Mouse (Mus musculus) stomach, embryonic 16.5 days (tissue): ENCODE data around the gene Minos1. TPM values are rescaled to one million over a fixed set of nuclear protein-coding genes. Genes with fewer than 3 reads are reported as not detected.

Experiments
- ATAC-seq: fragments of 200-750 bp; cut with Nextera tagmentation; 2 replicates; pipeline ENCODE4 v1.8.0; 2017; ENCODE audit warnings: moderate number of reproducible peaks, moderate TSS enrichment; ENCODE audit not compliant: insufficient read depth, low FRiP score
- H3K27ac ChIP-seq: fragments of 300-500 bp; sonication (generic); 2 replicates; pipeline ENCODE4 v1.5.1; 2014; ENCODE audit warnings: low read length
- H3K27me3 ChIP-seq: fragments of 300-500 bp; sonication (generic); 2 replicates; pipeline ENCODE4 v1.6.1; 2014; ENCODE audit warnings: low read length, control low read depth, mixed read lengths; ENCODE audit not compliant: control insufficient read depth, insufficient read depth
- H3K36me3 ChIP-seq: fragments of 300-500 bp; sonication (generic); 2 replicates; pipeline ENCODE4 v1.6.1; 2014; ENCODE audit warnings: low read length; ENCODE audit not compliant: control insufficient read depth, insufficient read depth
- H3K4me1 ChIP-seq: fragments of 300-500 bp; sonication (generic); 2 replicates; pipeline ENCODE4 v1.6.1; 2014; ENCODE audit warnings: low read length, control low read depth, mixed read lengths; ENCODE audit not compliant: control insufficient read depth, insufficient read depth
- H3K4me2 ChIP-seq: fragments of 300-500 bp; sonication (generic); 2 replicates; pipeline ENCODE4 v1.6.1; 2014; ENCODE audit warnings: low read depth, low read length, mixed read lengths
- H3K4me3 ChIP-seq: fragments of 300-500 bp; sonication (generic); replicated peaks from 2 replicates; pipeline ENCODE4 v1.5.1; 2014; ENCODE audit warnings: mild to moderate bottlenecking, low read length
- H3K9ac ChIP-seq: fragments of 300-500 bp; sonication (generic); 2 replicates; pipeline ENCODE4 v1.6.1; 2014; ENCODE audit warnings: low read length
- H3K9me3 ChIP-seq: fragments of 300-500 bp; sonication (generic); replicated peaks from 2 replicates; pipeline ENCODE4 v1.6.1; 2016; ENCODE audit warnings: low read length, control low read depth; ENCODE audit not compliant: control insufficient read depth
- WGBS: fragments of 180-500 bp; shearing (Covaris S2); extraction: QIAGEN DNeasy Blood & Tissue Kit; methylation state at CpG from one replicate; pipeline ENCODE4 v1.1.7; 2014; 5-methylcytosine and 5-hydroxymethylcytosine counted together
- polyA plus RNA-seq: library from polyadenylated mRNA; unstranded; fragments of >200 nt; fragmentation: Nextera tagmentation; extraction: Ambion mirVana; gene quantifications from 2 replicates; pipeline ENCODE4 v1.2.1, GENCODE M21; 2015

Gene Minos1
- polyA plus RNA-seq, 1 experiment from 2014 or later, result 560 TPM

DNA sequence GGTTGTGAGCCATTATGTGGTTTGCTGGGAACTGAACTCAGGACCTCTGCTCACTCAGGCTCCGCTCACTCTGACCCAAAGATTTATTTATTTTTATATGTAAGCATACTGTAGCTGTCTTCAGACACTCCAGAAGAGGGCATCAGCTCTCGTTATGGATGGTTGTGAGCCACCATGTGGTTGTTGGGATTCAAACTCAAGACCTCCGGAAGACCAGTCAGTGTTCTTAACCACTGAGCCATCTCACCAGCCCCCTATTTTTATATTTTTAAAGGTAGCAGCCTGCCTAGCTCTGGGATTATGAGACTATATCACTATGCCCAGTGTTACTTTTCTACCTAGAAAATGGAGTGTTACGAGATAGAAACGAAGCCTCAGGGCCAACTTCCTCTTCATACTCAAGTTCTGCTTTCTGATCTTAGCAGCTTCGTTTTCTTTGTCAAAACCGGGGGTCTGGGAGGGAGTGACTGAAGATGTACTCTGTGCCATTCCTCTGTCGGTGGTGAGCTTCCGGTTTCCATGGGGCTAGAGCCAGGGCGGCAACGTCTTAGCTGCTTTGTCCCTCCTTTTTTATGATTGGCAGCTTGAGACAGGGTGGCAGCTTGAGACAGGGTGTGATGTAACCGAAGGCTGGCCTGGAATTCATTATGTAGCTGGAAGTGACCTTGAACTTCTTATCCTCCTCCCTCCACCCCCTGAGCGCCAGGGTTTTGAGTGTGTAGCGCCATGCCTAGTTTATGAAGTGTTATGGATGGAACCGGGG, 38.3 kb upstream of the Minos1 start:
- Histone ChIP-seq H3K9me3 (no peaks in the 10 kb centered on the region), H3K36me3 (no peaks in the 10 kb centered on the region), H3K27ac (no peak overlapping the region), H3K4me3 (no peak overlapping the region), H3K4me1 (peaks cover 7% of the 10 kb centered on the region; the same call in 1 of the 2 replicates), H3K27me3 (no peaks in the 10 kb centered on the region), H3K9ac (no peak overlapping the region), H3K4me2 (no peak overlapping the region)
- WGBS, result 73% methylated on average over 15 of the region's 15 CpGs
- ATAC-seq, result peak; percentile 25; the same call in 1 of the 2 replicates

DNA sequence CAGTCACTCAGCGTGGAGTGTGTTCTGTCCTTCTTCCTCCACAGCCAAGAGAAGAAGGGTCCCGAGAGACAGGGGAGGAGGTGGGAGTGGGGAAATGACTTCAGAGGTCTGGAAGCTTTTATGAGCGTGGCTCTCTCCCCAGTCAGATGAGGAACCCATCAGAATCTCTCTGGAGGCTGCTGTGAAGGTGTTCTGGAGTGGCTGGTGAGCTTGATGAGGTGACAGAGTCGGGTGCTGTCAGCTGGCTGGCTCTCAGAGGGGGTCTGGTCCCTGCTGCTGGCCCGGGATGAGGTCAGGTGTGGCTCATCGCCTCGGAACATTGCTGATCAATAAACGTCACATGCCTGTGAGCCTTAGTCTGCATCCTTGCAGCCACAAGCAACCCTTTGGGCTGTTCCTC, 36.2 kb upstream of the Minos1 start:
- H3K4me2 ChIP-seq, result no peak overlapping the region
- no peaks in the 10 kb centered on the region for H3K9me3 ChIP-seq
- H3K4me3 ChIP-seq, result no peak overlapping the region
- peaks cover 7% of the 10 kb centered on the region; the same call in 1 of the 2 replicates for H3K4me1 ChIP-seq
- no peaks in the 10 kb centered on the region for H3K36me3 ChIP-seq
- no peak for ATAC-seq
- H3K27ac ChIP-seq, result no peak overlapping the region
- H3K27me3 ChIP-seq, result no peaks in the 10 kb centered on the region
- 59% methylated on average over 8 of the region's 8 CpGs for WGBS
- H3K9ac ChIP-seq, result no peak overlapping the region

DNA sequence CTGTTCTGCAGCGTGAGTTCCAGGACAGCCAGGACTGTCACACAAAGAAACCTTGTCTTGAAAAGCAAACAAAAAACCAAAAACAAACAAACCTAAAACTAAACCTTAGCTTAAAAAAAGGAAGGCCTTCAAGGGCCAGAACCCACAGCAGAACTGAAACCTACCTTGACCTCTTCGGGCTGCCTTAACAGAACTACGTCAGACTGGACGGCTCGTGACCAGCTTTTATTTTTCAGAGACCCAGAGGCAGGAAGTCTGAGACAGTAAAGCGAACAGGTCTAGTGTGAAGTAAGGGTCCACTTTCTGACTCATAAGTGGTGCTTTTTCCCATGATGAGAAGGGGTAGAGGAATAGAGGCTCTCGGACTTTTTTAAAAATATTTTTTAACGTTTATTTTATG, 35.3 kb upstream of the Minos1 start:
- no peak for ATAC-seq
- H3K36me3 ChIP-seq, result no peaks in the 10 kb centered on the region
- no peak overlapping the region for H3K4me2 ChIP-seq

DNA sequence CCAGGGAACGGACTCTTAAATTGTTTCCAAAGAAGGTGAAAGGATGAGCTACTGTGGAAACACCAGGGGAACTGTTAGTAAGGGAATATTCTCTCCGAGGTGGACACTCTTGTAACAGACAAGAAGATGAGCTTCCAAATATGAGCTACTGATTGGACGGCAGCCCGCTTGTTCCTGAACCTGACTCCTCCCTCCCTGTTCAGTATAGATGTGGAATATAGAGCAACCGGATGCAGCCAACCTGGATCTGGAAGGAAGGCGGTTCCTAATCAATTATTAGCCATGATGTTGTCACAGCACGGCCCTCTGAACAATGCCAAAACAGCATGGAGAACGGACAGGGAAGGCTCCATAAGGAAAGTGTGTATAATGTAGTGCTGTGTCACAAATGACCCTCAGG, 34.3 kb upstream of the Minos1 start:
- Histone ChIP-seq H3K36me3 (no peaks in the 10 kb centered on the region), H3K9ac (no peak overlapping the region), H3K27me3 (no peaks in the 10 kb centered on the region), H3K4me2 (no peak overlapping the region), H3K27ac (no peak overlapping the region), H3K4me3 (no peak overlapping the region), H3K4me1 (peaks cover under 1% of the 10 kb centered on the region; the same call in 1 of the 2 replicates), H3K9me3 (no peaks in the 10 kb centered on the region)
- 73% methylated on average over 8 of the region's 8 CpGs for WGBS
- ATAC-seq, result no peak

More for the DNA sequence above, 35.3 kb upstream of the Minos1 start:
- H3K9me3 ChIP-seq, result no peaks in the 10 kb centered on the region
- no peaks in the 10 kb centered on the region for H3K27me3 ChIP-seq
- 68% methylated on average over 8 of the region's 8 CpGs for WGBS
- no peak overlapping the region for H3K4me3 ChIP-seq
- H3K9ac ChIP-seq, result no peak overlapping the region
- H3K27ac ChIP-seq, result no peak overlapping the region
- H3K4me1 ChIP-seq, result peaks cover 7% of the 10 kb centered on the region; the same call in 1 of the 2 replicates

DNA sequence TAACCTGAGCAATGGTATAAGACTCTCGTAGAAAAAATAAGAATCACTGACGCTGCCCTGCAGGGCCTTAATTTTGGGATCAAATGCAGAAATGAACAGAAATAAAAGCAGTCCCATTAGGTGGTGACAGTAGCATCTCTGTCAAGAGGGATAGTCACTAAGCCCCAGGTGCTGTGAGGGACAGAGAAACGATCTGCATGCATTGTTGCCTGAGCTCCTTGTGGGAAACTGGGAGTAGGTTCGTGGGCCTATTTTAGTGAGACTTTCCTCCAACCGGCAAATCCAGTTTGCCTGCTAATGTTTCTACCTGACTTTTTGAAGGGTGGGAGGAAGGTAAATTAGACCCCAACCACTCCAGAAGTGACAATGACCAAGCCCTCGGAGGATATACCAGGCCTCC, 33.2 kb upstream of the Minos1 start:
- WGBS, result 87% methylated on average over 6 of the region's 6 CpGs
- no peaks in the 10 kb centered on the region for H3K36me3 ChIP-seq
- H3K27me3 ChIP-seq, result no peaks in the 10 kb centered on the region
- no peak for ATAC-seq
- H3K9me3 ChIP-seq, result no peaks in the 10 kb centered on the region
- H3K4me1 ChIP-seq, result no peaks in the 10 kb centered on the region
- H3K27ac ChIP-seq, result no peak overlapping the region
- no peak overlapping the region for H3K4me3 ChIP-seq
- no peak overlapping the region for H3K4me2 ChIP-seq
- H3K9ac ChIP-seq, result no peak overlapping the region

DNA sequence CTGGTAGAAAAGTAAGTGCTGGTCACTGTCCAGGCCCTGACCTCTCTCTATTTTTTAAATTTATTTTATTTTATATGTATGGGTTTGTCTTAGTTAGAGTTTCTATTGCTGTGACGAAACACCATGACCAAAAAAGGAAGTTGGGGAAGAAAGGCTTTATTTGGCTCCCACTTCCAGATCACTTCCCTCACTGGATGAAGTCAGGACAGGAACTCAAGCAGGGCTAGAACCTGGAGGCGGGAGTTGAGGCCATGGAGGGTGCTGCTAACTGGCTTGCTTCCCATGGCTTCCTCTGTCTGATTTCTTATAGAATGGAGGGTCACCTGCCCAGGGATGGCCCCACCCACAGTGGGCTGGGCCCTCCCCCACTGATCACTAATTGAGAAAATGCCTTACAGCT, 30.2 kb upstream of the Minos1 start:
- WGBS, result 64% methylated on average over 2 of the region's 2 CpGs
- no peak overlapping the region for H3K4me3 ChIP-seq
- no peak for ATAC-seq
- H3K9ac ChIP-seq, result no peak overlapping the region
- H3K27ac ChIP-seq, result no peak overlapping the region
- H3K27me3 ChIP-seq, result no peaks in the 10 kb centered on the region
- H3K9me3 ChIP-seq, result no peaks in the 10 kb centered on the region
- H3K4me1 ChIP-seq, result no peaks in the 10 kb centered on the region
- no peak overlapping the region for H3K4me2 ChIP-seq
- H3K36me3 ChIP-seq, result no peaks in the 10 kb centered on the region

DNA sequence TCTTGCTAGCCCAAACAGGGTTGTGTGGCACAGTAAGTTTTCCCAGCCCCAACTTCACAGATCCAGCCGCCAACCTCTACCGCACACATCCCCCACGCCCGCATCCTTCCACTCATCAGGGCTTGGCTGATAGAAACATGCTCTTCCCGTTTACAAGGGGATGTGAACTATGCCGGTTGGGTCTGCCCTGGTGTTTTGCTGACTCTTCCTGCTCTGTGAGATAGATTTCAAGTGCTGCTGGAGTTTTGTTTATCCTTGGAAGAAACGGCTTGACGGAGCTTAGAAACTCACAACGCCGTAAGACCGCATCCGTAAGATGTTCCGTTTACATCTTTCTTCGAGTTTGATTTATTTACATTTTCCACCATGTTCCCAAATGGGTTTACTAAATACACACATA, 27.4 kb upstream of the Minos1 start:
- Histone ChIP-seq H3K9ac (no peak overlapping the region), H3K36me3 (no peaks in the 10 kb centered on the region), H3K27me3 (no peaks in the 10 kb centered on the region), H3K9me3 (no peaks in the 10 kb centered on the region), H3K27ac (peak overlapping the region; percentile 0; the same call in 1 of the 2 replicates), H3K4me3 (no peak overlapping the region), H3K4me2 (no peak overlapping the region), H3K4me1 (no peaks in the 10 kb centered on the region)
- ATAC-seq, result no peak
- WGBS, result 41% methylated on average over 14 of the region's 14 CpGs

DNA sequence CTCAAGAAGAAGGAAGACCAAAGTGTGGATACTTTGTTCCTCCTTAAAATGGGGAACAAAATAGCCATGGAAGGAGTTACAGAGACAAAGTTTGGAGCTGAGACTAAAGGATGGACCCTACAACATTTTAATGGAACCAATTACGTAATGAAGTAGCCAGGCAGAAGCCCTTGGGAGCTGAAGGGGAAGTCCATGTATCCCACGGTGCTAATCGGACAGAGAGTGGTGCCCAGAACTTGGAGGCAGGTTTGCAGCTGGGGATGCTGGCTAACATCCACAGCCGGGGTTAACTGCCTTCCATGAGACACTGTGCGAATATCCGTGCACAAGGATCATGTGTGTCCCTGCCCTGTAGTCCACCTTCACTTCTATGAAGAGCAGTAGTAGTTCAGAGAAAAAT, 25.6 kb upstream of the Minos1 start:
- no peaks in the 10 kb centered on the region for H3K27me3 ChIP-seq
- no peaks in the 10 kb centered on the region for H3K36me3 ChIP-seq
- H3K4me1 ChIP-seq, result no peaks in the 10 kb centered on the region
- H3K4me3 ChIP-seq, result no peak overlapping the region
- WGBS, result 85% methylated on average over 6 of the region's 6 CpGs
- H3K27ac ChIP-seq, result no peak overlapping the region
- no peak for ATAC-seq
- H3K4me2 ChIP-seq, result no peak overlapping the region
- no peaks in the 10 kb centered on the region for H3K9me3 ChIP-seq
- no peak overlapping the region for H3K9ac ChIP-seq

DNA sequence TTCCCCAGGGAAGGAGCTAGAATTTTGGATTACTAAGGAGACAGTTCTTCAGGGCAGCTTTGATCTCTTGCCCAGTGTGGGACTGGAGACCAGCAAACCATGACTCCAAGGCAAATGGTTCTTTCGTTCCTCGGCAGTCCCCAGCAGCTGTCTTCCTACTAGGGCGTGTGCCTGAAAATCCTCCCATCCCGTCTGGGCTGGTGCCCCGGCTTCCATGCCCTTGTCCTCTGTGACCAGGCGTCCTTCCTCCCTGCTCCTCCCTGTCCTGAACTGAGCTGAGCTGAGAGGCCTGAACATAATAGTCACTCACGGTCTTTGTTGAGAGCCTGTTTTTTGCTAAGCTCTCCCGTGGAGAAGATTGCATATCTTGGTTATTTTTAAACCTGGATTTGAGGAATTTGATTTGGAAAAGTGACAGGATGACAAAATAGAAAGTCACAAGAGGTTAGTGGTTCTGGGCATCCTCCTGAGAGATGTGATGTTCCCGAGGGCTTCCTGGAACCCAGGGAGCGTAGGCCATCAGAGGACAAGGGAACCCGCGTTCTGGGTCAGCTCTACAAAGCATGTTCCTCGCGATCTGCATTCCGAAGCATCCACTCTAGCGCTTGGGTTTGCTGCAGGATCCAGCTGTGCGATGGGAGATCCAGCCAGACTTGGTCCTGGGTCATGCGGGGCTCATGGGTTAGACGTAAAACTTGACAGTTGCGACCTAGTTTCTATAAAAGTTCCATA, 23.8 kb upstream of the Minos1 start:
- no peaks in the 10 kb centered on the region for H3K27me3 ChIP-seq
- no peak for ATAC-seq
- no peak overlapping the region for H3K9ac ChIP-seq
- no peaks in the 10 kb centered on the region for H3K36me3 ChIP-seq
- no peak overlapping the region for H3K27ac ChIP-seq
- H3K4me1 ChIP-seq, result no peaks in the 10 kb centered on the region
- no peak overlapping the region for H3K4me2 ChIP-seq
- H3K4me3 ChIP-seq, result no peak overlapping the region
- no peaks in the 10 kb centered on the region for H3K9me3 ChIP-seq
- 72% methylated on average over 20 of the region's 20 CpGs for WGBS
